Mouse (Mus musculus) adrenal gland, postnatal 36 days (tissue): Measurements from ENCODE around the gene Prkag2. TPM values are rescaled to one million over a fixed set of nuclear protein-coding genes. Genes with fewer than 3 reads are reported as not detected.

ENCODE experiments used
- DNase-seq, 2 experiments: peaks; one replicate each; pipeline ENCODE4 v3.0.0; 2021; ENCODE audit warnings: mixed read lengths in 1 of 2
- total RNA-seq, 2 experiments: library from RNA; stranded (reverse); gene quantifications; 2 replicates each; pipeline ENCODE4 v1.2.3; 2021

Prkag2 gene
- total RNA-seq, 2 experiments from 2014 or later = 36.8 to 42.7 TPM

GRCm38 (mm10) chr5:24999351-24999750, 101.1 kb downstream of the Prkag2 start:
- DNase-seq = no peak

- peak; percentile 58 to 63 for DNase-seq
Measured at GRCm38 (mm10) chr5:24995576-24996100, 104.8 kb downstream of the Prkag2 start.

- no peak for DNase-seq
Measured at GRCm38 (mm10) chr5:24993190-24993589, 107.3 kb downstream of the Prkag2 start.

- peak; percentile 50 to 58 for DNase-seq
Measured at GRCm38 (mm10) chr5:24991575-24991974, 108.9 kb downstream of the Prkag2 start.

- no peak for DNase-seq
Measured at GRCm38 (mm10) chr5:24990460-24990859, 110.0 kb downstream of the Prkag2 start.

- peak in 1 of 2 experiments; percentile 55 for DNase-seq
Measured at GRCm38 (mm10) chr5:24989683-24990082, 110.8 kb downstream of the Prkag2 start.

- peak; percentile 31 to 48 for DNase-seq
Measured at GRCm38 (mm10) chr5:24986956-24987355, 113.5 kb downstream of the Prkag2 start.

GRCm38 (mm10) chr5:24986204-24986940, 114.1 kb downstream of the Prkag2 start:
- no peak for DNase-seq

GRCm38 (mm10) chr5:24985434-24986176, 114.8 kb downstream of the Prkag2 start:
- DNase-seq = no peak

- DNase-seq = no peak
Measured at GRCm38 (mm10) chr5:24984157-24984556, 116.3 kb downstream of the Prkag2 start.

GRCm38 (mm10) chr5:24983539-24983938, 116.9 kb downstream of the Prkag2 start:
- DNase-seq = peak; percentile 72 to 77

GRCm38 (mm10) chr5:24982258-24982657, 118.2 kb downstream of the Prkag2 start:
- DNase-seq = no peak

- peak; percentile 76 to 85 for DNase-seq
Measured at GRCm38 (mm10) chr5:24981765-24982164, 118.7 kb downstream of the Prkag2 start.

GRCm38 (mm10) chr5:24979968-24980345, 120.5 kb downstream of the Prkag2 start:
- no peak for DNase-seq

- no peak for DNase-seq
Measured at GRCm38 (mm10) chr5:24979312-24979967, 121.0 kb downstream of the Prkag2 start.

- peak; percentile 51 to 63 for DNase-seq
Measured at GRCm38 (mm10) chr5:24976907-24977306, 123.5 kb downstream of the Prkag2 start.

- peak in 1 of 2 experiments; percentile 52 for DNase-seq
Measured at GRCm38 (mm10) chr5:24976236-24976635, 124.2 kb downstream of the Prkag2 start.

- DNase-seq = no peak
Measured at GRCm38 (mm10) chr5:24975100-24975499, 125.3 kb downstream of the Prkag2 start.

- no peak for DNase-seq
Measured at GRCm38 (mm10) chr5:24973672-24974225, 126.7 kb downstream of the Prkag2 start.

GRCm38 (mm10) chr5:24973228-24973627, 127.2 kb downstream of the Prkag2 start:
- peak in 1 of 2 experiments; percentile 56 for DNase-seq

GRCm38 (mm10) chr5:24970552-24971275, 129.7 kb downstream of the Prkag2 start:
- DNase-seq = no peak
